Mouse (Mus musculus) cerebellum, adult (tissue): ENCODE data around the gene Carmil2.

Experiments
- ATAC-seq: cut with Nextera tagmentation; 2 replicates; pipeline ENCODE4 v1.9.2; 2017; ENCODE audit warnings: mild to moderate bottlenecking, moderate library complexity, mixed read lengths; ENCODE audit not compliant: insufficient number of reproducible peaks, low FRiP score, low TSS enrichment

The Carmil2 gene

DNA sequence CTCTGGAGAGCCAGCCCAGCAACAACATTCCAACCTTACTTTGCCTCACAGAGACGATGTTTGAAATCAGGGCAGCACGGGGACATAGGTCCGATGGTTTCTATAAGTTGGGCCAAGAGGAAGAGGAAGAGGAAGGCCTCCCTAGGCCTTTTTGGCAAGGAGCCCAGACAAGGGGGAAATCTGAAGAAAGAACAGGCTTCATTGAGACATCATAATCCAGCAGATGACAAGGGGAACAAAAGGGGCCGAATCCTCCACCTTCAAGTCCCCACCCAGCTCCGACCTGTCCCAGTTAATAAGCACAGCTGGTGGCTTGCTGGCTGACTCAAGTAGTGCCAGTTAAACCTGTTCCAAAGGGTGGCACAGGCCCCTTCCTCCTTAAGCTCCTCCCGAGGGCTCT is 29.0 kb downstream of the Carmil2 start:
- ATAC-seq = no peak

GRCm38 (mm10) chr8:105716302-105716945 is 30.4 kb downstream of the Carmil2 start:
- ATAC-seq = no peak

- ATAC-seq = no peak
Measured at GRCm38 (mm10) chr8:105719637-105720036, 33.6 kb downstream of the Carmil2 start.

- ATAC-seq = no peak
Measured at GRCm38 (mm10) chr8:105722861-105723260, 36.8 kb downstream of the Carmil2 start.

DNA sequence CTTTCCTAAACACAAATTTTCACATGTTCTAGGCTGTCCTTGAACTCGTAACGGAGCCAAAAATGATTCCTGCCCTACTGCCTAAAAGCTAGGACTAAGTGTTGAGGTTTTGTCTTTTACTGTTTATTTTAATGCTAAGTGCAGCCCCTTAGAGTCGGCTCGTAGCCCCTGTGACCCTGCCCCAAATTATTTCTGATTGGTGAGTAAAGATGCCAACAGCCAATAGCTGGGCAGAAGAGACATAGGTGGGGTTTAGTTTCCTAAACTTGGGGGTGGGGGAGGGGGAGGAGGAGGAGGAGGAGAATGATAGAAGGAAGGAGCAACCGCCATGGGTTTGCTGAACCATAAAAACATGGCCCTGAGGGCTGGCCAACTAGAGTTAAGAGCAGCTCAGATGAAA is 39.7 kb downstream of the Carmil2 start:
- no peak for ATAC-seq

DNA sequence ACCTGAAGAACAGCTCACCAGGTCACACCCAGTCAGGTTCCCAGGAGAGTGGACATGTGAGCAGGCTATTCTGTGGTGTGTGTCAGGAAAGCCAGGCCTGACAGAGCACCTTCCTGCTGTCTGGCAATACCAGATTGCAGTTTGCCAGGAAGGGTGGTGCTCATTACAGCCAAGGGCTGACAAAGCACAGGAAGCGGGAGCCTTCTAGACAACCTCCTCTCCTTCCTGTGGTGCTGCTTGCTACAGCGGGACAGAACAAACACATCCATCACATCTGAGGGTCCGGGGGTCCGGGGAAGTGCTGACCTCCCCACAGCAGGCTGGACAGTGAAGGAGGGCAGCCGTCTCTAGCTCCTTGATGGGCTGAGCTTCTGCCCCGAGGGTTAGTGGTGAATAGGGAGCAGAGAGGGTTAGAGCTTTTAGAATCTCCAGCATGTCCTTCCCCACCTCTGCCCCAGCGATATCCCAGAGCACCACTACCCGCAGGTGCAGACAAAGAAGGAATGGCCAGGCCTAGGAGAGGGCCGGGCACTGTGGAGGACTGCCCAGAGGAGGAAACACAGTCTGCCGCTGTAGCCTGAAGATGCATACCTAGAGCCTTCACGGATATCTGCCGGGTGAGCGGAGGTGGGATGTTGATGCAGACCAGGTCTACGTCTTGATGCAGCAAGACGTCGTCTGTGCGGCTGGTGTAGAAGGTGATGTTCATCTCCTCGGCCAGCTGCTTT is 41.5 kb downstream of the Carmil2 start:
- ATAC-seq = no peak

- ATAC-seq = no peak
Measured at GRCm38 (mm10) chr8:105732186-105732585, 46.1 kb downstream of the Carmil2 start.

DNA sequence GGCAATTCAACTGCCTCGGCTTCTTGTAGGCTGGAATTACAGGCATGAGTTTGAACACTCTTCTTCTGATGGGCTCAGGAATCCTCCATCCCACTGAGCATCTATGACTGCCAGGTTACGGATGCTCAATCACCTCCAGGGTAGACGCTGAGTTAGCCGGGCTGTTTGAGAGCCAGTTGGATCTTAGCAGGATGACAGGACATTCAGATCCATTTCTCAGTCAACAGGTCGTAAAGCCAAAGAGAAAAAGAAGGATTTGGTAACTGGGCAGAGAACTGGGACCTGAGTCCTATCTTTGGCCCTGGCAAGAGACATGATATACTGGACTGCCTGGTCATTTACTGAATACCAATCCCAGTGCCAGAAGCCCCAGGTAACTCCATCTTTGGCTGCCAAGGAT is 53.1 kb downstream of the Carmil2 start:
- no peak for ATAC-seq

- ATAC-seq = no peak
Measured at GRCm38 (mm10) chr8:105743301-105743700, 57.2 kb downstream of the Carmil2 start.
